Mouse (Mus musculus) MEL (cell line): ENCODE measurements around the gene Slc23a2.
A peak's percentile ranks its signal among the peaks of the same experiment; 100 is the strongest.

Experiments used
- CTCF ChIP-seq, 3 experiments: IDR thresholded peaks in 2 of 3; conservative IDR thresholded peaks in 1 of 3; 2 replicates each; pipeline ENCODE4 v1.5.1; 2011 to 2012; ENCODE audit warnings: low read length in 3 of 3, low read depth in 2 of 3, mild to moderate bottlenecking in 2 of 3, improper control_type of control experiment in 1 of 3, inconsistent platforms in 1 of 3, mixed read lengths in 1 of 3, moderate library complexity in 1 of 3; ENCODE audit not compliant: control insufficient read depth in 1 of 3, insufficient read depth in 1 of 3, poor library complexity in 1 of 3, severe bottlenecking in 1 of 3
- EP300 ChIP-seq, 2 experiments: IDR thresholded peaks; 2 replicates each; pipeline ENCODE4 v1.6.1; 2011; ENCODE audit warnings: improper control_type of control experiment in 2 of 2, low read length in 2 of 2, low read depth in 1 of 2, mild to moderate bottlenecking in 1 of 2
- ETS1 ChIP-seq: IDR thresholded peaks from 2 replicates; pipeline ENCODE4 v1.6.1; 2012; ENCODE audit warnings: low read depth, mild to moderate bottlenecking, inconsistent platforms, low read length, improper control_type of control experiment, moderate library complexity
- GATA1 ChIP-seq: IDR thresholded peaks from 2 replicates; pipeline ENCODE4 v1.6.1; 2011; ENCODE audit warnings: low read depth, low read length, improper control_type of control experiment
- JUND ChIP-seq: IDR thresholded peaks from 2 replicates; pipeline ENCODE4 v1.6.1; 2011; ENCODE audit warnings: low read depth, mild to moderate bottlenecking, improper control_type of control experiment, low read length
- MAX ChIP-seq: IDR thresholded peaks from 2 replicates; pipeline ENCODE4 v1.6.1; 2011; ENCODE audit warnings: low read length, improper control_type of control experiment
- MAZ ChIP-seq: IDR thresholded peaks from 2 replicates; pipeline ENCODE4 v1.6.1; 2012; ENCODE audit warnings: low read depth, mild to moderate bottlenecking, inconsistent platforms, low read length, improper control_type of control experiment
- MXI1 ChIP-seq: IDR thresholded peaks from 2 replicates; pipeline ENCODE4 v1.6.1; 2011; ENCODE audit warnings: mild to moderate bottlenecking, low read depth, low read length, improper control_type of control experiment
- POLR2A ChIP-seq, 2 experiments: IDR thresholded peaks; 2 replicates each; pipeline ENCODE4 v1.6.1; 2011 to 2012; ENCODE audit warnings: low read length in 2 of 2, mild to moderate bottlenecking in 2 of 2, control low read depth in 1 of 2, improper control_type of control experiment in 1 of 2, low read depth in 1 of 2, moderate library complexity in 1 of 2; ENCODE audit not compliant: control insufficient read depth in 1 of 2, insufficient read depth in 1 of 2, poor library complexity in 1 of 2
- POLR2AphosphoS2 ChIP-seq: IDR thresholded peaks from 2 replicates; pipeline ENCODE4 v1.6.1; 2011; ENCODE audit warnings: low read length, improper control_type of control experiment
- USF1 ChIP-seq: IDR thresholded peaks from 2 replicates; pipeline ENCODE4 v1.6.1; 2014; ENCODE audit warnings: low read depth, mild to moderate bottlenecking, inconsistent platforms, low read length, improper control_type of control experiment, moderate library complexity
- USF2 ChIP-seq, 2 experiments: IDR thresholded peaks; 2 replicates each; pipeline ENCODE4 v1.6.1; 2011 to 2012; ENCODE audit warnings: improper control_type of control experiment in 2 of 2, low read length in 2 of 2, borderline replicate concordance in 1 of 2, inconsistent platforms in 1 of 2, low read depth in 1 of 2, mild to moderate bottlenecking in 1 of 2; ENCODE audit not compliant: insufficient read depth in 1 of 2

DNA sequence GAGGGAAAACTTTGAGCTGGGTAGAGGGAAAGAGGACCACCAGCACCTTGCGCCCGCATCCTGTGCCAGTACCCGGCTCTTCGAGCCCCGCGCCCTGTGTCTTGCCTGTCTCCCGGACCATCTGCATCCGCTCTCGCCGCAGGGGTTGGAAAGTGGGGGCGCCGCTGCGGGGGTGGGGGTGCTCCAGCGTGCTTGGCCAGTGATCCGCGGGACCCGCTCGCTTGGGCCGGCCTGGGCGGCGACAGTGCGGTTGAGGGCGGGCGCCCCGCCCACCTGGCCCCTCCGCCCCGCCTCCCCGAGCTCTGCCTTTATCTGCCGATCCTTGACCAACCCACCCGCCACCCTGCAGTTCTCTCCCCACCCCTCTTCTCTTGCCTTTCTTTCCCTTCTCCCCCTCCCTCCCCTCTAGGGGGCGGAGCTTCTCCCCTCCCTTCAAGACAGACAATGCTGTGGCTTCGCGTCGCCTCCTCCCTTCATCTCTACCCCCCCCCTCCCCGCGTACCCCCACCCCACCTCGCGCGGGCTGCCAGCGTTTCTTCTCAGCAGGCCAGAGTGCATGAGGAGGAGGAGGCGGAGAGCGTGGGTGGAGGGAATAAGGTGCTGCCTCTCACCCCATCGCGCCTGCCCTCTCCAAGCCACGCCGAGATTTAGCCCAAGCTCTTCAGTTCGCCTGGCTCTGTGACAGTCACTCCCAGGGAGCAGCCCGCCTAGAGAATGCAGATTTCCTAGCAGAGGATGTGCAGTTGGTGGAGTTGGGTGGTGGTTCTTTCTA lies 115.1 kb downstream of the Slc23a2 start, which contains the start of gene Rassf2:
- TF ChIP-seq USF1 (no peak), ETS1 (no peak), CTCF (IDR thresholded peaks at IDR 0.05 in 2 of 3, conservative IDR thresholded peaks at IDR 0.05 in 1 of 3; ENCODE audit: control insufficient read depth in 1 of 3, insufficient read depth in 1 of 3, low read depth in 2 of 3, low read length in 3 of 3, poor library complexity in 1 of 3, severe bottlenecking in 1 of 3) (no peak), POLR2AphosphoS2 (no peak), GATA1 (no peak), MXI1 (no peak), MAZ (peak; percentile 78), USF2 (IDR thresholded peaks at IDR 0.05; ENCODE audit: borderline replicate concordance in 1 of 2, insufficient read depth in 1 of 2, low read depth in 1 of 2, low read length in 2 of 2) (no peak), EP300 (IDR thresholded peaks at IDR 0.05; ENCODE audit: low read depth in 1 of 2, low read length in 2 of 2) (no peak), JUND (no peak), MAX (no peak), POLR2A (IDR thresholded peaks at IDR 0.05; ENCODE audit: control insufficient read depth in 1 of 2, insufficient read depth in 1 of 2, low read depth in 1 of 2, low read length in 2 of 2, poor library complexity in 1 of 2) (no peak)
